Mouse (Mus musculus): ENCODE measurements around the gene Agrn.

Gene Agrn

DNA sequence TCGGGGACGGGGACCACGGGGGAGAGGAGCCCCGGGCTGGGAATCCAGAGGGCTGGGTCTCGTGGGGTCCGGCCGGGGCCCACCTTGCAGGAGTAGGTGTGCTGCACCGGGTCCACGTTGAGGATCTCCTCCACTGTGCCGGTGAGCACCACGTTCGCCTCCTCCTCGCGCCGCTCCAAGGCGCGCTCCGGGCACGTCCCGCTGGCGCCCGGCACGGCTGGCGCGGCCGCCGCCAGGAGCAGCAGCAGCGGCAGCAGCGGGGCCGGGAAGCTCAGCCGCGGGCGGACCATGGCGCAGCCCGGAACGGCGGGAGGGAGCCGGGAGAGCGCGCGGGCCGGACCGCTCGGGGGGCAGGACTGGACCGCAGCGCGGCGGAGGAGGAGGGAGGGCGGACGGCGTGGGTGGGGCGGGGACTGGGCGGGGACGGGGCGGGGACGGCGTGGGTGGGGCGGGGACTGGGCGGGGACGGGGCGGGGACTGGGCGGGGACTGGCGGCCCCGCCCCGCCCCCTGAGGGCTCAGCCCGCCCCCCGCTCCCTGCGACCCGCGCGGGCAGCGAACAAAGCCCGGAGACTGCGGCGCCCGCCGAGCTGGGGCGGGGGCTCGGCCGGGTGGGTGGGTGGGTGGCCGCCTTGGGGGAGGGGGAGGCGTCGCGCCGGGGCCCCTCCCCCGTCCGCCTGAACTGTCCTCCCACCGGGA is at the start of gene Agrn:
Gene Agrn, minus strand, starts transcription at position 358 of the 698 bp plus-strand sequence.
- in situ Hi-C loops (cut with MboI, MseI): no loop called here

DNA sequence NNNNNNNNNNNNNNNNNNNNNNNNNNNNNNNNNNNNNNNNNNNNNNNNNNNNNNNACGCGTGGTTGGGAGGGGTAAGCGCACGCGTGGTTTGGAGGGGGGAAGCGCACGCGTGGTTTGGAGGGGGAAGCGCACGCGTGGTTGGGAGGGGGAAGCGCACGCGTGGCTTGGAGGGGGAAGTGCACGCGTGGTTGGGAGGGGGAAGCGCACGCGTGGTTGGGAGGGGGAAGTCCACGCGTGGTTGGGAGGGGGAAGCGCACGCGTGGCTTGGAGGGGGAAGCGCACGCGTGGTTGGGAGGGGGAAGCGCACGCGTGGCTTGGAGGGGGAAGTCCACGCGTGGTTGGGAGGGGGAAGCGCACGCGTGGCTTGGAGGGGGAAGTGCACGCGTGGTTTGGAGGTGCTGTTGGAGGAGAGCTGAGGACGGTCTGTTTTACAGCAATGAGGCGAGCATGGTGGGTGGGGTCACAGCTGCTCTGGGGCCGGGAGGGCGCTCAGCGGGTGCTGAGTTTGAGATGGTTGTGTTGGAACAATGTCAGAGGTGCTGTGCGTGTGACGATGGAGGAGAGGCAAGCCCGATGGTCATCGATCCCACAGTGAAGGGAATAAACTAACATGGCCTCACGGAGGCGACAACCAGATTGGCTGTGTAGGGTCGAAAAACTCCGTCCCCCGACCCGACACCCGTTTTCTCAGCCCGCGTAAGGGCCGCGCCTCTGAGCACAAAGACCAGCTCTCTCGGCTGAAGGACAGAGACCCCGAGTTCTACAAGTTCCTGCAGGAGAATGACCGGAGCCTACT is 39.6 kb upstream of the Agrn start:
- in situ Hi-C loops (cut with MboI, MseI): no loop called here

DNA sequence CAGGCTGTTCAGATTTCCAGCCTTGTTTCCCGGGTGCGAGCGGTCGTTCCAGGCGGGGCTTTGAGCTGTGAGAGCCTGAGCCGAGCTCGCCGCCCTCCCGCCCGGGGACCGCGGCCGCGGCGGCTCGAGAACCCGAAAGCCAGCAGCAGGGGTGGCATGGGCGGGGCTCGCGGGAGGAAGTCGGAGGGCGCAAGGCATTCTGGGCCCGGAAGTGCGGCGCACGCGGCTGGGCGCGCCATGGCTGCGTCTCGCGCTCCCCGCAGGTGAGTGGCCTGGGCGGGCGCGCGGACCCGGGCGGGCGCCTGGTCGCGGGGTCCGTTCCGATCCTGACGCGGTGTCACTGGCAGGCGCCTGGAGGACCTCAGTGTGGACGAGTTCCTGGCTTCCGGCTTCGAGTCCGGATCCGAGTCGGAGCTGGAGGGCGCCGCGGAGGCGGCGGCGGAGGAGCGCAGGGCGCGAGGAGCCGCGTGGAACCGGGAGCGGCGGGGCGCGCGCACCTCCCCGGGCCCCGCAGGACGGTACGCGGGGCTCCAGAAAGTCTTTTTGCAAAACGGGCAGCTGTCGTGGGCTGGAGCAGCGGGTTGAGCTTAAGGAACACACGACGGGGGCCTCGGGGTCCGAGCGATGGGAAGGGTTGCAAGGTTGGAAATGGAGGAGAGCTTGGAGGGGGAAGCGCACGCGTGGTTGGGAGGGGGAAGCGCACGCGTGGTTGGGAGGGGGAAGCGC is 38.7 kb upstream of the Agrn start, which contains the start of gene Noc2l:
Gene Noc2l, plus strand, starts transcription at position 203 of the 726 bp plus-strand sequence.
- in situ Hi-C loops (cut with MboI, MseI): no loop called here

DNA sequence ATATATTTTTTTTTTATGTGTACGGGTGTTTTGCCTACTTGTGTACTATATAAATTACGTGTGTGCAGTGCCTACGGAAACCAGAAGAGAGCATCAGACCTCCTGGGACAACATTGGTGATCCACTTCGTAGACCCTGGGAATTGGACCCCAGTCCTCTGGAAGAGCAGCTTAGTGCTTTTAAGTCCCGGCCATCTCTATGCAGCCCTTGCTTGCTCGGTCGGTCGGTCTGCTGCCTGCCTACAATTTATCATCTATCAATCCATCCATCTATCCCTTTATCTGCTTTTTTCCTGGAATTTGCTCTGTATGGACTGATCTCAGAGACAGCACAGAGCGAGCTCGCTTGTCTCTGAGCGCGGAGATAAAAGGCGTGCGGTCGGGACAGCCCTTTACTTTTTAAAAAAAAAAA is 38.1 kb upstream of the Agrn start:
- in situ Hi-C loops (cut with MboI, MseI): no loop called here

DNA sequence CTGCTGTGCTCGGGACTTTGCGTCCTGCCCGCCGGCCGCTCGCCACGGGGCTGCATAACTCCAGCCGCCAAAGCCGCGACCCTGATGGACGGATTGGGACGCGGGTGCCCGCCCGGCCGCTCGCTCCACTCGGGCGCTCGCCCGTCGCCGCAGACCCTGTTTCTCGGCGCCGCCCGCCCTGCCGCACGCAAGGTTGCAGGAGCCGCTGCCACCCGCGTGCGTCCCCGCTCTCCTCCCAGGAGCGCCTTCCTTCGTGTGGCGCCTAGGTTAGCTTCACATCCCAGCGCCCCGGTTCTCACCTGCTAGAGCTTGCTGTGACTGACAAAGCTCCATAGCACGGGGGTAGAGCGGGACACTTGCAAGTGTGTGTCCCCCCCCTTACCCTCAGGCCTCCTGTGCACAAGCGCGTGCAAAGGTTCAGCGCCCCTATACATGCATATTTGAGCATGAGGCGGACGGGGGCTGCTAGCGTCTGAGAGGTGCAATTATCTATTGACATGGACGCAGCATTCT is 37.5 kb upstream of the Agrn start, which contains the start of gene Plekhn1:
Gene Plekhn1, minus strand, starts transcription at position 157 of the 513 bp plus-strand sequence.
- in situ Hi-C loops (cut with MboI, MseI): no loop called here

DNA sequence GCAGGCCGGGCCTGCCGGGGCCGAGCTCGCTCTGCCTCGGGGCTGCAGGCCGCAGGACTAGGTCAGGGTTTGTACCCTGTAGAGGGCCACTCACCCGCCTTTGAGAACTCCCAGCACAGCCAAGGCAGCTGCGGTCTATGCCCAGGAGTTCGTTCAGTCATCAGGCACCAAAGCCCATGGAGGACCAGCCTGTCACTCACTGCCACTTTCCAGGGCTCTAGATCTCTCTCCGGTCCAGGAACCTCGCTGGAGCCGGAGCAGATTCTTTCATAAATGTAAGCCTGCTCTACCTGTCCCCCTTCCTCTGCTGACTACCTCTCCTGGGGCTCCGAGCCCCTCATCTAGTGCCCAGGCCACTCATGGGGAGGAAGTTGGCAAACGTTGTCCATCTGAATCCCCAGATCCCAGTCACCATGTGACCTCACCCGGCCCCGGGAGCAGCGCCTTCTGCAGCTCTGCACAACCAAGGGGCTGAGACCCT is 36.8 kb upstream of the Agrn start:
- in situ Hi-C loops (cut with MboI, MseI): no loop called here

DNA sequence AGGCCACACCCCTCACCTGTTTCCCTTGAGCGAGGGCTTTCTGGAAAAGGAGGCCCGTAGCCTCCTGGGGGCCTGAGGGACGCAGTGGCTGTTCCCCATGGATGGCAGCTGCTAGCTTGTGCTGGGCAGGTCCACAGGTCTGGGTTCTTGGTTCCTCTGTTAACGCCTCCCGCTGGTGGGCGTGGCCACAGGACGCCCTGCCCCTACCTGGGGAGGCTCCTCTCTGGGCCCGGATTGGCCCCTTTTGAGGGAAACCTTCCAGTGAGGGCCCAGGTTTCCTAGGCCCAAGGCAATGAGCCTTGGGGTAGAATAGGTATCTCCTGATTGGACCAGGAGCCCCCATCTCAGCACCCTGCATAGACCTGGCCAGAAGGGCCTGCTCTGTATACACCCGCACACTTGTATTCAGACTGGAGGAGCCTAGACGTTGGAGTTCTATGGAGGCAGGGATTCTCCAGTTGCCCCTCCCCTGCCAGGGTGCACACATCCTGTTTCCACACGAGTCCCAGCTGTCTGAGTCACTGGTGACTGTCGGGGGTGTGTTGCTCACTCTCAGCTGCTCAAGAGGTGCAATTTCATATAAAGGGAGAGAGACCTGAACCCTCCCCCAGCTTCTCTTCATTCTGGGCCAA is 31.2 kb upstream of the Agrn start:
- in situ Hi-C loops (cut with MboI, MseI): loop anchor here (5.0 to 10.0 kb wide), 3 partner anchors 64 to 324 kb away; no protein-coding TSS in a partner anchor

DNA sequence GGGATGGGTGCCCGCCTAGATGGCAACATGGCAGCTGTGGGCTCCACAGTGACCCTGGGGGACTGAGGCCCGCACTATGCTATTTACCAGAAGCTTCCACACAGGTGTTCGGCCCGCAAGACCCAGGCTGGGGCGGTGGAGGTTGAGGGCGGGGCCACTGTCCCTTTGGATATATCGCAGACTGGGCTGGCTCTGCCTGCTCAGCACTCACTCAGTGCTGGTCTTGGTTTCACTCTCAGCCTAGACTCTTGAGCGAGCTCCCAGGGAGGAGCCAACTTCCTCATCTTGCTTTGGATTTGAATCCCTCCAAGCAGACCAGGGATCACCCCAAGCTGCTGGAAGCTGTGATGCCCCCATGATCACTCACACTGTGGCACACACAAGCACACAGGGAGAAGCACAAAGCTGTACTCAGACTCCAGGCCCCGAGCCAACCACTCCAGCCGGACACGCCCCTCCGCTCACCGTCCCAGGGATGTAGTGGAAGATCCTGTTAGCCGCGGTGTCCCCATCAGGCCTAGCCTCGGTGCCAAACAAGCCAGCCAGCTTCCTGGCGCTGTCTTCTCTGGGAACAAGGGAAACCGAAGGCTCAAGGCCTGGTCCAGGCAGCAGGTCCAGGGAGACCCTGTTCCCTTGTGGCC is 30.6 kb upstream of the Agrn start:
- in situ Hi-C loops (cut with MboI, MseI): loop anchor here (5.0 to 10.0 kb wide), 3 partner anchors 63 to 323 kb away; no protein-coding TSS in a partner anchor

DNA sequence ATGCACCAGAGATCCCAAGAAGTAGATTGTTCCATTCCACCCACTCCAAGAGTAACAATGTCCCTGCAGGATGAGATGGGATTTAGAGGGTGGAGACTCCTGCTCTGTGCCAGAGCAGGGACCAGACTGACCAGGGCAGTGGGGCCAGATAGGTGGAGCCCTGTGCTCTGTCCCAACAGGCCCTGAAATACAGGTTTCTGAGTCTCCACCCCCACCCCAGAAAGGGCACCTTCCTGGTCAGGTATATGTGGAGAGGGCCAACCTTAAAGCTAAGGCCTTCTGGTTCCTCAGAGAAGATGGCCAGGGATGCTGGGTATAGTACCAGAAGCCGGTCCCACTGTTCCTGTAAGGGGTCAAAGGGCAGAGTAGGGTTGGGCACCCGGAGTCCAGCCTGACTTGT is 27.0 kb upstream of the Agrn start:
- in situ Hi-C loops (cut with MboI, MseI): loop anchor here (10.0 kb wide), 2 partner anchors 59 to 319 kb away; no protein-coding TSS in a partner anchor

DNA sequence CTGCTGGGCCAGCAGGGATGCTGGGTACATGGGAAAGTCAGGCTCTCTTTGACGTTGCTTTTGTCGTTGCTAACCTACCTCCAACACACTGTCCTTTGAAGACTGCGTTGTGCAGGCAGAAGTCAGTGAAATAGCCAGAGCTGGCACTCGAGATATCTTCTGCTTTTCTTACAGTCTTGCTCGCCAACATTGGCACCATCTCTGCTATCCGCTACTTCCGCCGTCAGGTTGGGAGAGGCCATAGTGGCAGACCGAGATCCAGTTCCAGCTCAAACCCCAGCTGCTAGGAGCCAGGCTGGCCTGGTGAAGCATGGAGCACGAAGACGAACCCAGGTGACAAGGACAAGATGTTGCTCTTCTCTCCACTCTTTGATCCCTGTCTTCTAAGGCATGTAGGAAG is 22.6 kb upstream of the Agrn start:
- in situ Hi-C loops (cut with MboI, MseI): loop anchor here (10.0 kb wide), 2 partner anchors 55 to 315 kb away; no protein-coding TSS in a partner anchor

DNA sequence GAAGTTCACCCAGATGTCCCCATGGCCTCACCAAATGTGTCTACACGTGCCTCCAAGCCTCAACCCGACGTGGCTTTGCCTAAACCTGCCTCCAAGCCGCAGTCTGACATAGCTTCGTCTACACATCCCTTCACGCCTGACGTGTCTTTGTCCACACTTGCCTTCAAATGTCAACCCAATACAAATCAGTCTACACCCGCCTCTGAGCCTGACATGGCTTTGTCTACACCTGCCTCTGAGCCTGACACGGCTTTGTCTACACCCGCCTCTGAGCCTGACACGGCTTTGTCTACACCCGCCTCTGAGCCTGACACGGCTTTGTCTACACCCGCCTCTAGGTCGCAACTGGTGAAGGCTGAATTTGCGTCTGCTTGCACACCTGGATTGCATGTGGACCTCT is 20.6 kb upstream of the Agrn start:
- in situ Hi-C loops (cut with MboI, MseI): no loop called here

DNA sequence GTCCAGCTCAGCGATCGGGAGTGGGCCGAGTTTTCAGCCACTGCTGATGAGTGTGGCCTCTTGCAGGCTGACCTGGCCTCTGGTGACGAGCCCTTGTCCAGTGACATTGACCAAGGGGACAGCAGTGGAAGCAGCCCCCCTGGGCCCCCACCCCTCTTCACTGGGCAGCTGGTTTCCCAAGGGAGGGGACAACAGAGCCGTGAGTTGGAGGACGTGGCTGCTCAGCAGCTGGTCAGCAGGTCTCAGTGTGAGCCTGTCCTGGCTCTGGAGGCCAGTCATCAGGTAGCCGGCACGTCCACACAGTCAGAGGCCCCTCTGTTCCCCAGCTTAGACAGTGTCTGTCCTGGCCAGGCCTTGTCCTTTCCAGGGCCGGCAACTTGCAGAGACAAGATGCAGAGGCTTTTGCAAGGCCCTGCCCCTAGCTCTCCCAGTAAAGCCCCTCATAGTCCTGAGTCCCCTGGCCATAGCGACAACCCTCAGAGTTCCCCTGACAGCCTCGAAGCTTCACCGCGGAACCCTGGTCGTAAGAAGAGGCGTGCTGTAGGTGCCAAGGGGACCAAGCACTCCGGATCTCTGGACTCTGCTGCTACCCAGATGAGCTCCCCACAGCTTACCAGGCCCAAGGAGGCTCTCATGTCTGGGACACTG is 19.9 kb upstream of the Agrn start:
- in situ Hi-C loops (cut with MboI, MseI): no loop called here

DNA sequence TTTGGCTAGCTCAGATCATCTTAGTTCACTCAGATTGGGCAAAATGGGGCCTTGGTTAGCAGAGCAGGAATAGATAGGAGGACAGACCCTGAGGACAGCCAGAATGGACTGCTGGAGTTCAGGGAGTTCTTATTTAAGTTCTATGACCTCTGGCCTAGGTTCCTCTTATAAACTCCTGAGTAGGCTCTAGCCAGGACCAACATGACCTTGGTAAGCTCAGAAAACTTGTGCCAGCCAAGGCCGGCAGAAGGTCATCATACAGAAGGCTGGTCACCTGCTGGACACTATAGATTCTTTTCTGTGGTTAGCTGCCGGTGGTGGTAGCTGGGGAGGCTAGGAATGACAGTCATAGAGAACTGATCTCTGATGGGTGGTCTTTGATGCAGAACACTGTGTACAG is 18.9 kb upstream of the Agrn start:
- in situ Hi-C loops (cut with MboI, MseI): no loop called here

DNA sequence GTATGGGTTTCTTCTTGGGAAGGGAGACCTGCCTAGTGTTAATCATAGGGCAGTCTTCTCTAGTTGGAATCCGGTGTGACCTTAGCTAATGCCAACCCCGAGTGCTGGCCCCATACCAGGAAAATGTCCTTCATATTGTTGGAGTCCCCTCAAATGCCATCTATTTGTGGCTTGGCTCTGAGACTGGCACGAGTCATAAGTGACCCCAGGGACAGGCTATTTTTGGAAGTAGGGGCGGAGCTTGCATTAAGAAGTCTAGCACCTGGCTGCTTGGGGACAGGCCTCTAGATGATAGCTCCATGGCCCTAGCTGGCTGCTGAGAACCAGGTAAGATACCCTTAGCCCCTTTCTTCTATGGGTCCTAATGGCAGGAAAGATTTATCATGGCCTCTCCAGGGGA is 18.4 kb upstream of the Agrn start, which contains the start of gene Perm1:
Gene Perm1, plus strand, starts transcription at position 220 of the 400 bp plus-strand sequence.
- in situ Hi-C loops (cut with MboI, MseI): no loop called here

DNA sequence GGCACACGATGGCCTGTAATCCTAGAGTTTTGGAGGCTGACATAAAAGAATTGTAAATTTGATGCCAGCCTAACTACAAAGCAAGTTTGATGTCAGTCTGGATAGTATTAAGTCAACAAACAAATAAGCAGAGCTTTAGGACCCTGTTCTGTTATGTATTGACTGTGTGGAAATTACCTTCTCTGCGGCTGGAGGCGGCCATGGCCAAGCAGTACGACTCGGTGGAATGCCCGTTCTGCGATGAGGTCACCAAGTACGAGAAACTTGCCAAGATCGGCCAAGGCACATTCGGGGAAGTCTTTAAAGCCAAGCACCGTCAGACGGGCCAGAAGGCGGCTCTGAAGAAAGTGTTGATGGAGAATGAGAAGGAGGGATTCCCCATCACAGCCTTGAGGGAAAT is 15.8 kb upstream of the Agrn start:
- in situ Hi-C loops (cut with MboI, MseI): no loop called here

DNA sequence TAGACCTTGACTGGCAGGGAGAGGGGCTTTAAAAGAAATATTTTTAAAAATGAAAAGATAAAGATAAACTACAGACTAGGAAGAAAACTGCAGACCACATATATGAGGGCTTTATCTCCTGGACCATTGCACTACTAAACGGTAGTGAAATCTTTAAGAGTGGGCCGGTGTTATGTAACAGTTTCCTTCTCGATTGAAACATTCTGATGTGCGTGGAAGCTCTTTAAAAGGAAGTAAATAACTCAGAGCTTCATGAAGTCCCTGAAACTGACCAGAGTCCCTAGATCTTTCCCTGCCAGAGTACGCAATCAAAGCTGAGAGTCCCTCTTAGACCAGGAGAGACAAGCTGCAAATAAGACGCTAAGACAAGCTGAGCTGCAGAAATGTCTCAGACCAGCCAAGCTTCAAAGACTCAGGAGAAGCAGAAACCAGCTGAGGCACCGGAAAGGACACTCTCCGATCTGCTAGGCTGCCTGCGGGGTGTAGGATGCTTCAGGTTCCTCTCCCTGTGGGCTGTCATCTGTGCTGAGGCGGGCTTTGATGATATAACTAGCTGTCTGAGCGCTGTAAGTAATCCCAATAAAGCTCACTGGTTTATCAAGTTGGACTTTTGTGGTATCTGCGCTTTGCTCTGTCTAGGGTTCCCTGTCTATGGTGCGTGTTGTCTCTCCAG is 12.8 kb upstream of the Agrn start:
- in situ Hi-C loops (cut with MboI, MseI): no loop called here

DNA sequence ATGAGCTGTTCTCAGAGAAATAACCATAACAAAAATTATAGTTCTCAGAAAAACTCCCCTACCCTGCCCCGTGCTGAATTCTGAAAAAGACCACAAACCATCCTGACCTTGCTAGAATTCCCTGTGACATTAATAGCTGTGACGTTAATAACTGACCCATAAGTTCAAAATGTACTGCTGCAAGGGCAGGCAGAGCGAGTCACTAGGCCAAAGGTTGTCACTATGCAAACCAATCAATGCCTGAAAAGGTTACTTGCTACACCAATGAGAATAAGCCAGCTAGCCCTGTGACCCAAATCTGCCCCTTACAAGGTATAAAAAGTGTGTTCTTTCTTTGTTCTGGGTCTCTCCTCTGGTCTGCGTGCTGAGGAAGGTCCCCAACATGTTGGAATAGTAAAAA is 11.6 kb upstream of the Agrn start:
- in situ Hi-C loops (cut with MboI, MseI): no loop called here

DNA sequence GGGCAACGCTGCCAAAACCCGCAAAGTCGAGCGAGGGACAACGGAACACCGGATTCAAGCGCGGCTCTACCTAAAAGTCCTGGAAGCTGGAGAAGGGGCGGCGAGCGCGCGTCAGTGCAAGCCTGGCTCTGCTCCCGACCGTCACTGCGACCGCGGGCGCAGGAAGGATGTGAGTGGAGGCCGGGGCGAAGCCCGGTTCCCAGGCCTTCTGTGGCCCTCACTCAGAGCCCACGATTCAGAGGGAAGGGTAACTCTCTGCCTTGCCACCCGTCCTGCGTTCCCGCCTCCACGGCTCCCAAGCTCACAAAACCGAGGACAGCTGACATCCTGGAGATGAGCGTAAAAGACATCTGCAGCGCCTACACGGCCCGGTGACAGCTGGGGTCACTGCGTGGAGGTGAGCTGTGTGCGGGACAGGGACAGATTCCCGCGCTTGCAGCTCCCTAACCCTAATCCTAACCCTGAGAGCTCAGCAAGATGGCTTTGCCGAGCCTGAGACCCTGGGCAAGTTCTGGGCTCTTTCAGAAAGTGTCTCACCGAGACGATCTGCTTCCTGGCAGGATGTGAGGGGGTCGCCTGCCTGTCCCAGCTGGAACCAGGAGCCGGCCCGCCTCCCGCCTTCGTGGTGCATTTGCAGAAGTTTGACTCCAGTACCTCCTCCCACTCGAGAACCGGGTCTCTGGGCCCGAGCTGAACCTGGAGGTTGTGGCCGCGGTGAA is 6.3 kb upstream of the Agrn start:
- in situ Hi-C loops (cut with MboI, MseI): no loop called here

DNA sequence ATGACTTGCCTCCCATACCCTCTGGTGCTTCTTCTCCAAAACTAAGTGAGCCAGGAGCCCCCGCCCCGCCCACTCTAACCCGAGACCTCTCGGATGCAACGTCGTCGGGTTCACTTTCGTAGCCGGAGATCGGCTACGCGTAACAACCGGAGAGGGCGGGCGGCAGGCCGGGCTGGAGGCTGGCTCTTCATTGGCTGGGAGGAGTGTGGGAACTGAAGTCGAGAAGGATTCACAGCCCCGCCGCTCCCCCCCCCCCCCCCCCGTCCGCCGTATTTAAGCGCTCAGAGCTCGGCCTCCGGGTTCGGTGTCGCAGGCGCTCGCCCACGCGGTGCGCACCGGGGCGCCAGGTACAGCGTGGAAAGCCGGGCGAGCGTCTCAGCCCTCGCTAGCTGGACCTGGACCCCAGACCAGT is 5.7 kb upstream of the Agrn start, which contains the start of gene AW011738:
Gene AW011738, plus strand, starts transcription at position 304 of the 412 bp plus-strand sequence.
- in situ Hi-C loops (cut with MboI, MseI): no loop called here

Data from T-helper 2 cell (primary cell).